Mouse (Mus musculus) MEL (cell line): ENCODE measurements around the gene Qrfpr. TPM values are rescaled to one million over a fixed set of nuclear protein-coding genes. Genes with fewer than 3 reads are reported as not detected.

Experiments
- DNase-seq: peaks from one replicate; pipeline ENCODE4 v3.0.0; 2011; ENCODE audit warnings: low read depth, low spot score
- H3K27ac ChIP-seq: 2 replicates; pipeline ENCODE4 v1.5.1; 2012; ENCODE audit warnings: low read depth, mild to moderate bottlenecking, control low read depth, low read length, moderate library complexity; ENCODE audit not compliant: control insufficient read depth
- H3K27me3 ChIP-seq, 2 experiments: fragments of 150-350 bp in 1 of 2; sonication (generic) in 1 of 2; 2 replicates each; pipeline ENCODE4 v1.6.1; 2012; ENCODE audit warnings: low read length in 2 of 2, mild to moderate bottlenecking in 2 of 2, improper control_type of control experiment in 1 of 2, moderate library complexity in 1 of 2; ENCODE audit not compliant: insufficient read depth in 2 of 2, control insufficient read depth in 1 of 2
- H3K36me3 ChIP-seq, 2 experiments: 2 replicates each; pipeline ENCODE4 v1.6.1; 2012 to 2014; ENCODE audit warnings: low read length in 2 of 2, improper control_type of control experiment in 1 of 2, inconsistent platforms in 1 of 2, mild to moderate bottlenecking in 1 of 2; ENCODE audit not compliant: insufficient read depth in 2 of 2, control insufficient read depth in 1 of 2
- H3K4me1 ChIP-seq, 2 experiments: fragments of 150-350 bp in 1 of 2; sonication (generic) in 1 of 2; 2 replicates each; pipeline ENCODE4 v1.6.1; 2012; ENCODE audit warnings: low read length in 2 of 2, improper control_type of control experiment in 1 of 2, mild to moderate bottlenecking in 1 of 2; ENCODE audit not compliant: insufficient read depth in 2 of 2, control insufficient read depth in 1 of 2
- H3K4me3 ChIP-seq, 2 experiments: fragments of 150-350 bp in 1 of 2; sonication (generic) in 1 of 2; 2 replicates each; pipeline ENCODE4 v1.5.1; 2012; ENCODE audit warnings: low read depth in 2 of 2, low read length in 2 of 2, mild to moderate bottlenecking in 2 of 2, moderate library complexity in 2 of 2, control low read depth in 1 of 2, improper control_type of control experiment in 1 of 2; ENCODE audit not compliant: control insufficient read depth in 1 of 2, insufficient read depth in 1 of 2
- H3K79me2 ChIP-seq: 2 replicates; pipeline ENCODE4 v1.6.1; 2012; ENCODE audit warnings: mild to moderate bottlenecking, low read length, moderate library complexity; ENCODE audit not compliant: control insufficient read depth, poor library complexity, insufficient read depth
- H3K9ac ChIP-seq: 2 replicates; pipeline ENCODE4 v1.6.1; 2012; ENCODE audit warnings: low read depth, mild to moderate bottlenecking, control low read depth, low read length, moderate library complexity; ENCODE audit not compliant: control insufficient read depth, poor library complexity, severe bottlenecking
- H3K9me3 ChIP-seq: fragments of 150-350 bp; sonication (generic); replicated peaks from 2 replicates; pipeline ENCODE4 v1.6.1; 2012; ENCODE audit warnings: mild to moderate bottlenecking, low read length, improper control_type of control experiment, moderate library complexity; ENCODE audit not compliant: insufficient read depth
- CHD1 ChIP-seq: IDR thresholded peaks from 2 replicates; pipeline ENCODE4 v1.6.1; 2012; ENCODE audit warnings: low read depth, mild to moderate bottlenecking, inconsistent platforms, low read length, improper control_type of control experiment
- CTCF ChIP-seq, 3 experiments: IDR thresholded peaks in 2 of 3; conservative IDR thresholded peaks in 1 of 3; 2 replicates each; pipeline ENCODE4 v1.5.1; 2011 to 2012; ENCODE audit warnings: low read length in 3 of 3, low read depth in 2 of 3, mild to moderate bottlenecking in 2 of 3, improper control_type of control experiment in 1 of 3, inconsistent platforms in 1 of 3, mixed read lengths in 1 of 3, moderate library complexity in 1 of 3; ENCODE audit not compliant: control insufficient read depth in 1 of 3, insufficient read depth in 1 of 3, poor library complexity in 1 of 3, severe bottlenecking in 1 of 3
- E2F4 ChIP-seq: IDR thresholded peaks from 2 replicates; pipeline ENCODE4 v1.6.1; 2011; ENCODE audit warnings: low read depth, low read length, improper control_type of control experiment, borderline replicate concordance
- EP300 ChIP-seq, 2 experiments: IDR thresholded peaks; 2 replicates each; pipeline ENCODE4 v1.6.1; 2011; ENCODE audit warnings: improper control_type of control experiment in 2 of 2, low read length in 2 of 2, low read depth in 1 of 2, mild to moderate bottlenecking in 1 of 2
- ETS1 ChIP-seq: IDR thresholded peaks from 2 replicates; pipeline ENCODE4 v1.6.1; 2012; ENCODE audit warnings: low read depth, mild to moderate bottlenecking, inconsistent platforms, low read length, improper control_type of control experiment, moderate library complexity
- HCFC1 ChIP-seq: IDR thresholded peaks from 2 replicates; pipeline ENCODE4 v1.6.1; 2012; ENCODE audit warnings: low read depth, mild to moderate bottlenecking, inconsistent platforms, low read length, improper control_type of control experiment, moderate library complexity
- KAT2A ChIP-seq: conservative IDR thresholded peaks from 2 replicates; pipeline ENCODE4 v1.6.1; 2012; ENCODE audit warnings: low read depth, low read length, improper control_type of control experiment, inconsistent platforms
- MAFK ChIP-seq: IDR thresholded peaks from 2 replicates; pipeline ENCODE4 v1.6.1; 2011; ENCODE audit warnings: low read depth, mild to moderate bottlenecking, low read length, improper control_type of control experiment, borderline replicate concordance
- MAX ChIP-seq: IDR thresholded peaks from 2 replicates; pipeline ENCODE4 v1.6.1; 2011; ENCODE audit warnings: low read length, improper control_type of control experiment
- MAZ ChIP-seq: IDR thresholded peaks from 2 replicates; pipeline ENCODE4 v1.6.1; 2012; ENCODE audit warnings: low read depth, mild to moderate bottlenecking, inconsistent platforms, low read length, improper control_type of control experiment
- POLR2A ChIP-seq, 2 experiments: IDR thresholded peaks; 2 replicates each; pipeline ENCODE4 v1.6.1; 2011 to 2012; ENCODE audit warnings: low read length in 2 of 2, mild to moderate bottlenecking in 2 of 2, control low read depth in 1 of 2, improper control_type of control experiment in 1 of 2, low read depth in 1 of 2, moderate library complexity in 1 of 2; ENCODE audit not compliant: control insufficient read depth in 1 of 2, insufficient read depth in 1 of 2, poor library complexity in 1 of 2
- TAL1 ChIP-seq: IDR thresholded peaks from 2 replicates; pipeline ENCODE4 v1.6.1; 2012; ENCODE audit warnings: mild to moderate bottlenecking, inconsistent platforms, low read length, moderate library complexity, mixed read lengths
- TBP ChIP-seq: IDR thresholded peaks from 2 replicates; pipeline ENCODE4 v1.8.0; 2011; ENCODE audit warnings: low read depth, low read length, improper control_type of control experiment
- TCF12 ChIP-seq: IDR thresholded peaks from 2 replicates; pipeline ENCODE4 v1.6.1; 2014; ENCODE audit warnings: low read depth, mild to moderate bottlenecking, inconsistent platforms, low read length, improper control_type of control experiment, moderate library complexity
- USF1 ChIP-seq: IDR thresholded peaks from 2 replicates; pipeline ENCODE4 v1.6.1; 2014; ENCODE audit warnings: low read depth, mild to moderate bottlenecking, inconsistent platforms, low read length, improper control_type of control experiment, moderate library complexity
- ZC3H11A ChIP-seq: IDR thresholded peaks from 2 replicates; pipeline ENCODE4 v1.6.1; 2012; ENCODE audit warnings: low read depth, mild to moderate bottlenecking, inconsistent platforms, low read length, improper control_type of control experiment
- ZMIZ1 ChIP-seq: IDR thresholded peaks from 2 replicates; pipeline ENCODE4 v1.6.1; 2012; ENCODE audit warnings: low read depth, mild to moderate bottlenecking, inconsistent platforms, low read length, improper control_type of control experiment, moderate library complexity
- polyA plus RNA-seq, 2 experiments: library from polyadenylated mRNA; stranded (reverse) in 1 of 2; unstranded in 1 of 2; fragments of >175 nt in 1 of 2; fragments of >200 nt in 1 of 2; gene quantifications; 2 replicates each; pipeline versions ENCODE4 v1.2.1 to v1.2.4; 2012; ENCODE audit warnings: low replicate concordance in 2 of 2, low read depth in 1 of 2; ENCODE audit not compliant: insufficient read length in 2 of 2, insufficient read depth in 1 of 2, missing spikeins in 1 of 2
- total RNA-seq: library from RNA; depleted of rRNA; stranded (reverse); fragments of 300-350 nt; gene quantifications from 2 replicates; pipeline ENCODE4 v1.2.3, GENCODE M21; 2012

The Qrfpr gene
- total and polyA plus RNA-seq, 3 experiments, result not detected

- Histone ChIP-seq H3K79me2 (no peaks in the 10 kb centered on the region), H3K9ac (no peak overlapping the region), H3K36me3 (no peaks in the 10 kb centered on the region), H3K4me3 (no peak overlapping the region), H3K27me3 (peaks cover 6 to 10% of the 10 kb centered on the region in 2 experiments), H3K4me1 (no peaks in the 10 kb centered on the region), H3K9me3 (no peaks in the 10 kb centered on the region), H3K27ac (no peak overlapping the region)
- no peak for DNase-seq
- no peak for TF ChIP-seq TCF12
- TF ChIP-seq HCFC1, result no peak
- no peak for TF ChIP-seq MAFK
- TF ChIP-seq USF1, result no peak
- TF ChIP-seq E2F4, result no peak
- TF ChIP-seq MAX, result no peak
- no peak for TF ChIP-seq ETS1
- no peak for TF ChIP-seq ZC3H11A
- no peak for TF ChIP-seq MAZ
- TF ChIP-seq KAT2A, result no peak
- TF ChIP-seq CHD1, result no peak
- TF ChIP-seq TBP, result no peak
- TF ChIP-seq EP300 (IDR thresholded peaks at IDR 0.05; ENCODE audit: low read depth in 1 of 2, low read length in 2 of 2), result no peak
- TF ChIP-seq CTCF (IDR thresholded peaks at IDR 0.05 in 2 of 3, conservative IDR thresholded peaks at IDR 0.05 in 1 of 3; ENCODE audit: control insufficient read depth in 1 of 3, insufficient read depth in 1 of 3, low read depth in 2 of 3, low read length in 3 of 3, poor library complexity in 1 of 3, severe bottlenecking in 1 of 3), result no peak
- no peak for TF ChIP-seq TAL1
- no peak for TF ChIP-seq POLR2A (IDR thresholded peaks at IDR 0.05; ENCODE audit: control insufficient read depth in 1 of 2, insufficient read depth in 1 of 2, low read depth in 1 of 2, low read length in 2 of 2, poor library complexity in 1 of 2)
Measured at GRCm38 (mm10) chr3:36202932-36203331, 19.2 kb downstream of the Qrfpr start.

- no peak for TF ChIP-seq CHD1
- TF ChIP-seq CTCF (IDR thresholded peaks at IDR 0.05 in 2 of 3, conservative IDR thresholded peaks at IDR 0.05 in 1 of 3; ENCODE audit: control insufficient read depth in 1 of 3, insufficient read depth in 1 of 3, low read depth in 2 of 3, low read length in 3 of 3, poor library complexity in 1 of 3, severe bottlenecking in 1 of 3), result no peak
- no peak for TF ChIP-seq ZMIZ1
- no peak for TF ChIP-seq TAL1
- TF ChIP-seq, all 39 proteins: peak for 0
- Histone ChIP-seq H3K36me3 (no peaks in the 10 kb centered on the region), H3K9me3 (no peaks in the 10 kb centered on the region), H3K27ac (no peak overlapping the region), H3K79me2 (no peaks in the 10 kb centered on the region), H3K9ac (no peak overlapping the region), H3K4me1 (no peaks in the 10 kb centered on the region), H3K4me3 (no peak overlapping the region), H3K27me3 (peaks cover 3 to 6% of the 10 kb centered on the region in 2 experiments; a peak in 3 of 4 replicates)
- no peak for DNase-seq
Measured at GRCm38 (mm10) chr3:36201098-36201497, 21.0 kb downstream of the Qrfpr start.
